Mouse (Mus musculus) ovary, postnatal 14 days (tissue): Measurements from ENCODE around the gene Glis1.

Source experiments
- DNase-seq: peaks from one replicate; pipeline ENCODE4 v3.0.0; 2022; ENCODE audit warnings: low spot score

Glis1 gene

GRCm38 (mm10) chr4:107628226-107628625 is 193.8 kb downstream of the Glis1 start:
- DNase-seq: no peak

DNA sequence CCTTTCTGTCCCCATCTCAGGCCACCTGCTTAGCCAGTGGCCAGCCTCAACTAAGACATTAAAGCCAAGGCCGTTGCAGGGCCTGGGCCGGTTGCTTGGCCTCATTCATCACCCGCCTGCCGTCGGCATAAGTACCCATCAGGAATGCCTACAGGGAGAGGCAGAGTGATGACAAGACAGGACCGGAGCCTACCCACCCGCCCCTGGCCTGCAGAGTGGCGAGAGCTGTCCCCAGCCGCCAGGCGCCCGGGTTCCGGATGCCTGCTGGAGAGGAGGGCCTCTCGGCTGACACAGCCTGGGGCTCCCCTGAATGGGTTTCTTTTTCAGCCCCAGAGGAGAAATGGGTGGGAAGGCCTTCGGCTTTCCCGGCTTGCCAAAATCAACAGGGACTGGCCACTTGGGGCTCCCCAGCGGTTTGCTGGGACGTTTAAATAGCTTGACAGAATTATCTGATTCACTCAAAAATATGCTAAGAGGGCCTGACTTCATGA is 194.6 kb downstream of the Glis1 start:
- no peak for DNase-seq

- no peak for DNase-seq
Measured at GRCm38 (mm10) chr4:107634631-107635030, 200.2 kb downstream of the Glis1 start.

- no peak for DNase-seq
Measured at GRCm38 (mm10) chr4:107636099-107636498, 201.7 kb downstream of the Glis1 start.

DNA sequence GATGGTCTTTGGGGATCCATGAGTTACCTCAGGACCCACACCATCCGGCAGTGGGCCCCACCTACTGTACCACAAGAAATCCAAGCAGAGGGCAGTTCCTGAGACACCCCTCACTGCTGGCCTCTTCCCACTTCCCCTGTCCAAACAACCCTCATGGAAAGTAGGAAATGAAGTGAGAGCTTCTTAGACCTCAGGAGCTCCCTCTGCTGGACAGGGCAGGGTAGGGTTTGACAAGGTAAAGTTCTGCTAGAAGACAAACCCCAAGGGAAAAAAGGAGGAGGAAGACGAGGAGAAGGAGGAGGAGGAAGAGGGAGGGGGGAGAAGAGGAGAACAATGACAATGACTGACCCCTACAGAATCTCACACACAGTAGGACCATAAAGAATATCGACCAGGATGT is 203.3 kb downstream of the Glis1 start:
- peak; percentile 25 for DNase-seq

GRCm38 (mm10) chr4:107638303-107638702 is 203.9 kb downstream of the Glis1 start:
- no peak for DNase-seq

DNA sequence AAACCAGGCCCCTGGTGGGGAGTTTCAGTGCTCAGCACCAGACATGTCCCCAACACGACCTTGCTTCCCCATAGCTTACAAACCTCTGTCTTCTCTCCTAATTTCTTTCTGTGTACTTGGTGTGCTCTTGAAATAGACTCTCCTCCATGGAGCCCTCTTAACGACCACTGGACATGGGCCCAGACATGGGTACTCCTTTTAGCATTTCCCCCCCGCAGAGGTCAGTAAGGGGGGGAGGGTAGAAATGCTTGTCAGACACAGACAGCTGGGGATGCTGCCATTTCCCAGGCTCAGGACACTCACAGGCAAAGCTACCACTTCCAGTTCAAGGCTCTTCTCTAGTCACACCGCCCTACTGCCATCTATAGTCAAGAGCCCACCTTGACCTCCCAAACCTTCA is 207.2 kb downstream of the Glis1 start:
- DNase-seq: no peak

DNA sequence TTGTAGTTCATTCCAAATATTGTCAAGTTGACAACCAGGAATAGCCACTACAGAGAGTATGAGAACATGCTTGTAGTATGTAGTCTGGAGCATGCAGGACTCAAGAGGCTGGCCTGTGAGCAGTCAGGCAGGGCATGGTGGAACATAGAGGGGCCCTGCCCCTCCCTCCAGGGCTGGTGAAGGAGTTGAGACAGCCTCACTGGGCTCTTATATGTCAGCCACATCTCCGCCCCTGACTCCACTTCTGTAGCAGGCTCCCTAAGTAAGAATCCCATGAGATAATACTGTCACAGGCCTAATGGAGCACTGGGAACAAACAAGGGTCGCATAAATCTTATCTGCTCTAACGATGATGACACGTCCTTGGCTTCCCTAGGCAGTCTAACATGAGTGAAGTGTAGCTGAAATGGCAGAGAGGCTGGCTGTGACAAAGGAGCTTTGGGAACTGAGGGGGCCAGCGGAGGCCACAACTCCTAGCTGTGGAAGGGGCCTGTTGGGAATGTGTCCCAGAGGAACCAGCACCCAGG is 214.6 kb downstream of the Glis1 start:
- no peak for DNase-seq

DNA sequence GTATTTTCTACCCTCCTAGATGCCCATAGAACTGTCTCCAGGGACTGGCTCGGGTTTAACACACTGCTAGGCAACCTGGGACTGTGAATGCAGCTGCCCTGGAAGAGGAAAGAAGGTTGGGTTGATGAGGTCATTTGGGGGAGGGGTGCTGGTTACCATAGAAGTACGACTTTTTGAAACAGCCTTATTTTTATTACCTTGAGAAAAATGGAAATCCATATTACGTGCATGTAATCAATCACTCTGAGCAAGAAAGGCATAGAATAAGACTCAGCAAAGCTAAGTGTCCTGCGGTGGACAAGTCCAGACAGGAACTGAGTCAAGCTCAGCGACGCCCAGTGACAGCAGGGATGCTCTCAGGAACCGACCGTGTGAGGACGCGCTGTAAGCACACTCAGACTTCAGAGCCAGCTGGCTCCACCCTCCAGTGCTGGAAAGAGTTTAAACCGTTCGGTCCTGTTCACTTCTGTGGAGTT is 216.7 kb downstream of the Glis1 start:
- DNase-seq: no peak

GRCm38 (mm10) chr4:107652598-107653279 is 218.3 kb downstream of the Glis1 start:
- peak; percentile 70 for DNase-seq

- no peak for DNase-seq
Measured at GRCm38 (mm10) chr4:107653280-107653643, 218.9 kb downstream of the Glis1 start.

GRCm38 (mm10) chr4:107660649-107661048 is 226.3 kb downstream of the Glis1 start:
- no peak for DNase-seq

GRCm38 (mm10) chr4:107668514-107668913 is 234.1 kb downstream of the Glis1 start:
- no peak for DNase-seq

DNA sequence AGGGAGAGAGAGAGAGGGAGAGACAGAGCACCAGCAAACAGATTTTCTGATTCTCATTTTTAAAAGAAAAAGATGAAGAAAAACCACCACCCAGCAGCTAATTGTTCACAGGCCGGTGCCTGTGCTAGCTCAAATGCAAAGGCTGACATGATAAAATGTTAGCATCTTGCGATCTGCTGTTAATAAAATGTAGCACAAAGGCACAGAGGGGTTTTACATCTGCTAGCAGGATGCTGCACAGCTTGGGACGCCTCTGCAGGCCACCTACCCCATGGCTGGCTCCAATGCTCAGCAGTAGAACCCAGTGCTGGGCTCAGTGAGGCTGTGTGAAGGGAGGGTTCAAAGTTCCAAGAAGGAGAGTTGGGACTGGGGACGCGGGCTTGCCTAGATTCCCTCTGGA is 236.3 kb downstream of the Glis1 start:
- no peak for DNase-seq

GRCm38 (mm10) chr4:107673638-107674321 is 239.4 kb downstream of the Glis1 start:
- DNase-seq: peak; percentile 79

GRCm38 (mm10) chr4:107674322-107674644 is 239.9 kb downstream of the Glis1 start:
- no peak for DNase-seq

GRCm38 (mm10) chr4:107675645-107676044 is 241.3 kb downstream of the Glis1 start:
- no peak for DNase-seq

DNA sequence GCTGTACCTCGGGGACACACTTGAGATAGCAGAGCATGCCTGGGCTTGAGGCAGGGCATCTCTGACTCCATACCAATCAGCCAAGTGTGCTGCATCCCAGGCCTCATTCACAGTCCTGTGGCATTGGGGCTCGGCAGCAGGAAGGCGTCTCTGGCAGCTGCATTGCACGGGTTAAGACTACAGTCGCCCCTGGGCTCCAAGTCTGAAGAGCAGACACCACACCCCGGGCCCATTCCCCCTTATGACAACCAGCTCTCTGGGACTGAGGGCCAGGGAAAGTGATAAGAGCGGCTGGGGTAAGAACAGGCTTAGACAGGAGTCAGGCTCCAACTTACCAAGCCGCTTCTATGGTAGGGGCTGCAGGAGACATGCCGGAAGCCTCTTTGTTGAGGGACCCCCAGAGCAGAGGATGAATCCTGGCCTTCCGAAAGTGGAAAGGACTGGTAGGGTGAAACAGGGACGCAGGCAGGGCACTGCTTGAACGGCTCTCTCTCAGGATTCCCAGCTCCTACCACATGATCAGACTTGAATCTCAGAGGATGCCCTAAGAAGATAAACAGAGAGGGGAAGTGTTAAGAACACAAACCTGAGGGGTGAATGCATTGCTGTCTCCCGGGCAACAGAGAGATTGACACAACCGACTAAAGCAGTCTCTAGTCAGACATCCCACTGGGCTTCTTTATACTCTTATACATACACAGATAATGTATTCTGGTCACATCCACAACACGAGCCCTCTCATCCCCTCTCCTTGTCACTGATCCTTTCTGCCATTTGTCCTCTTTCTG is 246.1 kb downstream of the Glis1 start:
- no peak for DNase-seq

DNA sequence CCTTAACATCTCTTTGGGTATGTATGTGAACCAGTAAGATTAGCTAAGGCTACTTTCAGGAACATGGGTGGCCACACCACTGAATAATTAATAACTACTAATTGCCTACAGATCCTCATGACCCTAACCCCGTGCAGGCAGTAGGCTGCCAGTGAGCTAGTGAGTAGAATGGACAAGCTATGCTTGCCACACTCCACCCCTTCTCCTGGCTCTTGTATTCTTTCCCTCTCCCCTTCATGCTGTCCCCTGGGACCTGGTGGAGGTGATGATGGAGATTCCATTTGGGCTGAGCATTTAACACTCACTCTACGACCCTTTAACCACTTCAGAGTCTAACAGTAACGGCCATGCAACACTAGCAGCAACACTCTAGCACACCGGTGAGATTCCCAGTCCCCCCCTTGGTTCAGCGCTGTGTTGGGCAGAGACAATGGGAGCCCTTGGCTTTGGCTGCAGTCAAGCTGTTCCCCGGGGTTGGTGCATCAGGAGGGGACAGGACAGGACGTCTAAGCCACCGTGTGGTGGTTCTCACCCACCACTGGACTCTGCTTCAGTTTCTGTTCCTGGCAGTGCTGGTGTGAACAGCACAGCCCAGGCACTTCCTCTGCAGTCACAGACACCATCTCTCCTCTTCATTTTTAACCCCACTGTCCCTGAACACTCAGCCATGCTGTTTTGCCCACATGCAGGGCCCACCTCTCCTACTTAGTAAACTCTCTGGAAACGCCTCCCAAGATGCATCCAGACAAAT is 246.9 kb downstream of the Glis1 start:
- no peak for DNase-seq

DNA sequence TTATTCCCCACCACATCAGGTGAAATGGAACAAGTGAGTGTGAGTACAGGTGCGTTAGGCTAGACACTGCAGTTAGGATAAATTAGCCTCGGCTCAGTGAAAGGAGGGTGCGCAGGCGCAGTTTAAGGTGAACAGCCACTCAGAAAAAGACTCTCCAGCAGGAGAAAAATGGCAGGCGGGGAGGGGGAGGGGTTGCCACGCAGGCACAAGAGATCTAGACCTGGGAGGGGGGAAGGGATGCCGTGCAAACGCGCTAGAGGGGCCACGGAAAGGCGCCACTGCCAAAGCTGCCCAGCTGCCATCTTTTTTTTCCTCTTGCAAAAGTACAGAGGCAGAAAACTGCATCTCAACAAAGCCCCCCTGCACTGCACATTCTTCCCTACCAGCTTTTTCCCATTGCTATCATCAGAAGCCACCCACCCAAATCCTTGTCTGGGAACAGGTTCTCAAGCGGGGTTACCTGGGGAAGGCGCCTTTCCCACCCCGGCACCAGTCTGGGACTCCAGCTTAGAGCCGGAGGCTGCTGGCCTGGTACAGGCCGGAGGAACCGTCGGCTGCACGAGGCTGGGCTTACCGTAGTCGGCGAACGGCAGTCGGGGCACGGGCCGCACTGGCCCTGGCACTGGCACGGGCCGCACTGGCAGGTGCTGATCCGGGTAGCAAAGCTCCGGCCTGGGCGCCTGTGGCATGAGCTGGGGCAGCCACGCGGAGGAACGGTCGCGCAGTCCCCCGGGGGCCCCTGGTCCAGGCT is 248.8 kb downstream of the Glis1 start:
- no peak for DNase-seq

DNA sequence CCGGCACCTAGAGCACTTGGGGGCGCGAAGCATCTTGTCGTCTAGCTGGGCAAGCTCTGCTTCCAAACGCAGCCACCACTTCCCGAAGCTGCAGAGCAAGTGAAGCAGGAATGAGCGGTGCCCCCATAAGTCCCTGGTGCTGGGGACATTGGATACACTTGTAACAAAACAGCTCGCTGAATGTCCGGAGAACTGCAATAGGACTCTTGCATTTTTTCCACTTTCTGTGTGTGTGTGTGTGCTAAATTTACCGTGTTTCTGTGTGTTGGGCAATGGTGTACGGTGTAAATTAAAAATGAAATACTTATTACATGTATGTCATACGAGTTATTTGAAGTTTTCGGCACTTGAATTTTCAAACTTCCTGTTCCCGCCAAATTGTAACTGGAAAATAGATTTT is 249.7 kb downstream of the Glis1 start, which contains the start of gene Dmrtb1:
TSS of gene Dmrtb1 (minus strand) at position 101 of the 400 bp plus-strand sequence.
- no peak for DNase-seq
